Mouse (Mus musculus) intestine, postnatal 0 days (tissue): ENCODE data around the gene Cd6. TPM values are rescaled to one million over a fixed set of nuclear protein-coding genes. Genes with fewer than 3 reads are reported as not detected.

ENCODE experiments used
- ATAC-seq: fragments of 200-750 bp; cut with Nextera tagmentation; 2 replicates; pipeline ENCODE4 v1.8.0; 2017; ENCODE audit warnings: mild to moderate bottlenecking, moderate TSS enrichment, moderate library complexity
- H3K27ac ChIP-seq: fragments of 300-500 bp; sonication (generic); 2 replicates; pipeline ENCODE4 v1.5.1; 2014; ENCODE audit warnings: mild to moderate bottlenecking, low read depth, low read length, moderate library complexity
- H3K27me3 ChIP-seq: fragments of 300-500 bp; sonication (generic); replicated peaks from 2 replicates; pipeline ENCODE4 v1.6.1; 2014; ENCODE audit warnings: low read length, mixed read lengths; ENCODE audit not compliant: control insufficient read depth, insufficient read depth
- H3K36me3 ChIP-seq: fragments of 300-500 bp; sonication (generic); 2 replicates; pipeline ENCODE4 v1.6.1; 2014; ENCODE audit warnings: mild to moderate bottlenecking, moderate library complexity; ENCODE audit not compliant: control insufficient read depth, insufficient read depth
- H3K4me1 ChIP-seq: fragments of 300-500 bp; sonication (generic); replicated peaks from 2 replicates; pipeline ENCODE4 v1.6.1; 2014; ENCODE audit warnings: antibody characterized with exemption, low read length, mixed read lengths; ENCODE audit not compliant: control insufficient read depth, insufficient read depth
- H3K4me2 ChIP-seq: fragments of 300-500 bp; sonication (generic); replicated peaks from 2 replicates; pipeline ENCODE4 v1.6.1; 2014; ENCODE audit warnings: low read depth, mild to moderate bottlenecking, moderate library complexity
- H3K4me3 ChIP-seq: fragments of 300-500 bp; sonication (generic); 2 replicates; pipeline ENCODE4 v1.5.1; 2014; ENCODE audit warnings: low read depth, low read length
- H3K9ac ChIP-seq: fragments of 300-500 bp; sonication (generic); 2 replicates; pipeline ENCODE4 v1.6.1; 2014; ENCODE audit warnings: mild to moderate bottlenecking, low read depth, low read length
- H3K9me3 ChIP-seq: fragments of 300-500 bp; sonication (generic); 2 replicates; pipeline ENCODE4 v1.6.1; 2016; ENCODE audit warnings: mixed run types; ENCODE audit not compliant: control insufficient read depth
- CTCF ChIP-seq: sonication (generic); IDR thresholded peaks from 2 replicates; pipeline ENCODE4 v1.5.1; 2016; ENCODE audit warnings: low read depth, mild to moderate bottlenecking, control low read depth, antibody characterized with exemption, moderate library complexity
- WGBS: fragments of 180-500 bp; shearing (Covaris S2); extraction: QIAGEN DNeasy Blood & Tissue Kit; methylation state at CpG from one replicate; pipeline ENCODE4 v1.1.7; 2014; 5-methylcytosine and 5-hydroxymethylcytosine counted together
- polyA plus RNA-seq: library from polyadenylated mRNA; unstranded; fragments of >200 nt; fragmentation: Nextera tagmentation; extraction: Ambion mirVana; gene quantifications from 2 replicates; pipeline ENCODE4 v1.2.1, GENCODE M21; 2015

Cd6 gene
- polyA plus RNA-seq, 1 experiment from 2014 or later = 0.05 TPM

DNA sequence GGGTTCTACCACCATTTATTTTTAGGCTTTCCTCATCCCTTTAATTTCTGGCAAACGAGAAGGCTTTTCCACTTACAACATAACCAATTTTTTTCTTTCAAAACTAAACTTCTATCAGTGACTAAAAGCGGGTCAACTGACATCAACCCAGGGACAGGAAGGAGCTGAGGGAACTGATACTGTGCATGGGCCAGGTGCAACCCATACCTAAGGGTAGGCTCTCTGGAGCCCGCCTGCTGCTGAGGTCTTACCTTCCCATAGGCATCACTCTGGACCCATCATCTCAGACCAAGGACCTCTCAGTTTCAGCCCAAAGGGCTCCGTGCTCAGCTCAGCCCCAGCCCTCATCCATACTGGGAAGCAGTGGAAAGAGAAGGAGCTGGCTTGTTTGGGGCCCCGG, 1.5 kb downstream of the Cd6 start:
- H3K4me3 ChIP-seq = no peak overlapping the region
- no peak for ATAC-seq
- WGBS = 89% methylated on average over 5 of the region's 5 CpGs

DNA sequence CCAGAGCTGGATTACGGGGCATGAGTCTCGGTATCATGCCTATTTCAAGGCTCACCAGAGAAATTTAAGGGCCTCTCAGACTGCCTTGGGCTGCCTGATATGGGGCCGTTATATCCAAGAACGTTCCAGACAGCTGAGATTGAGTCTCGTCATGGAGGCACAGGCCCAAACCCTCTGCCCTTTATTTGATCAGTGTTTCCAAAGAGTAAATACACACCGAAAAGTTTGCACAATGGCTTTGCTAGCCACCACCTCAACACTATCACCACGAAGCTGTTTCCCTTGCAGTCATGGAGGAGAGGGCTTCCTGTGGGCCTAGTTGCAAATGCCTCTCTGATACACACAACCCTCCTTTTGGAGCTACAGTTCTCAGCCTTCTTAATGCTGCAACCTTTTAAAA, 5.8 kb downstream of the Cd6 start:
- H3K4me1 ChIP-seq = no peaks in the 10 kb centered on the region
- 63% methylated on average over 7 of the region's 7 CpGs for WGBS
- H3K9me3 ChIP-seq = no peaks in the 10 kb centered on the region
- ATAC-seq = no peak
- no peak for TF ChIP-seq CTCF
- H3K4me2 ChIP-seq = no peak overlapping the region
- H3K27ac ChIP-seq = no peak overlapping the region
- no peak overlapping the region for H3K4me3 ChIP-seq
- H3K36me3 ChIP-seq = no peaks in the 10 kb centered on the region
- no peaks in the 10 kb centered on the region for H3K27me3 ChIP-seq
- H3K9ac ChIP-seq = no peak overlapping the region

More for the DNA sequence above, 1.5 kb downstream of the Cd6 start:
- H3K4me2 ChIP-seq = no peak overlapping the region
- H3K36me3 ChIP-seq = no peaks in the 10 kb centered on the region
- H3K4me1 ChIP-seq = no peaks in the 10 kb centered on the region
- H3K27ac ChIP-seq = no peak overlapping the region
- H3K27me3 ChIP-seq = no peaks in the 10 kb centered on the region
- no peak for TF ChIP-seq CTCF
- H3K9ac ChIP-seq = no peak overlapping the region
- H3K9me3 ChIP-seq = no peaks in the 10 kb centered on the region

DNA sequence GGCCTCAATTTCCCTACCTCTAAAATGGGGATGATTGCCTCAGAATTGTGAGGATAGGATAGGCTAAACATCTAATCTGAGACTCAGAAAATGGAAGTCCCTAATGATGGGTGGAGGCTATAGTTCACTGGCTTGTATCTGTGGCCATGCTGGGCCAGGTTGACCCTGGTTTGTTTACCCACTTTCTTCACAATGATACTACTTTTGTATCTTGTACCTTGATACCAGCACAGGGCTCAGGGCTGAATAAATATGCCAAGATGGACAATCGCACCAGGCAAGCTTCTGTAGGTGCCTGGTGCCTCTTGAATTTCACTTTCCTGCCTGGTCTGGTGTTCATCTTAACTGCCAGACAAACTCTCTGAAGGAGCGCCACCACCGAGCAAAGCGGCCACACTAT, 7.3 kb downstream of the Cd6 start:
- H3K4me1 ChIP-seq = 0 out of 2 replicates have a peak, but pooled peaks cover 3% of the 10 kb centered on the region
- WGBS = 93% methylated on average over 4 of the region's 4 CpGs
- TF ChIP-seq CTCF = no peak
- no peak overlapping the region for H3K9ac ChIP-seq
- no peaks in the 10 kb centered on the region for H3K9me3 ChIP-seq
- ATAC-seq = no peak
- H3K4me3 ChIP-seq = no peak overlapping the region
- no peak overlapping the region for H3K4me2 ChIP-seq
- H3K27me3 ChIP-seq = no peaks in the 10 kb centered on the region
- H3K36me3 ChIP-seq = no peaks in the 10 kb centered on the region
- H3K27ac ChIP-seq = no peak overlapping the region

DNA sequence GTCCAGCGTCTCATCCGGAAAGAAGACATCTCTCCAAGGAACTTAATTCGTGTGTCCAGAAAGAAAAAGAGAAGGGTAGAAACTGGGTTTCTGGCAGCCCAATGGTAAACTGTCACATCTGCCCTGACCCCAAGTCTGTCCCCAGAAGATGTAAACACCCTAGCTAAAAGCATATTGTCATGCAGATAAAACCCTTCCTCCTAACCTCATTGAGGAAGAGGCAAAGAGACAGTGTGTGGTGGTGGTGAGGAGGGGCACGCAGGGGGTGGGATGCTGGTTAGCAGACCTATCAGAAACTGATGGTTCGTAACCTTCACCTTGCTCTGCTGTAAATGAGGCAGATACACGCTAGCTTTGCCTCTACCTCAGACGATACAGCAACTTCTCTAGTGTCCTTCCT, 8.5 kb downstream of the Cd6 start:
- ATAC-seq = no peak
- H3K4me2 ChIP-seq = no peak overlapping the region
- 0 out of 2 replicates have a peak, but pooled peaks cover 3% of the 10 kb centered on the region for H3K4me1 ChIP-seq
- no peak for TF ChIP-seq CTCF
- no peaks in the 10 kb centered on the region for H3K27me3 ChIP-seq
- no peaks in the 10 kb centered on the region for H3K36me3 ChIP-seq
- no peak overlapping the region for H3K27ac ChIP-seq
- H3K9ac ChIP-seq = no peak overlapping the region
- WGBS = 75% methylated on average over 7 of the region's 7 CpGs
- H3K9me3 ChIP-seq = no peaks in the 10 kb centered on the region
- H3K4me3 ChIP-seq = no peak overlapping the region

DNA sequence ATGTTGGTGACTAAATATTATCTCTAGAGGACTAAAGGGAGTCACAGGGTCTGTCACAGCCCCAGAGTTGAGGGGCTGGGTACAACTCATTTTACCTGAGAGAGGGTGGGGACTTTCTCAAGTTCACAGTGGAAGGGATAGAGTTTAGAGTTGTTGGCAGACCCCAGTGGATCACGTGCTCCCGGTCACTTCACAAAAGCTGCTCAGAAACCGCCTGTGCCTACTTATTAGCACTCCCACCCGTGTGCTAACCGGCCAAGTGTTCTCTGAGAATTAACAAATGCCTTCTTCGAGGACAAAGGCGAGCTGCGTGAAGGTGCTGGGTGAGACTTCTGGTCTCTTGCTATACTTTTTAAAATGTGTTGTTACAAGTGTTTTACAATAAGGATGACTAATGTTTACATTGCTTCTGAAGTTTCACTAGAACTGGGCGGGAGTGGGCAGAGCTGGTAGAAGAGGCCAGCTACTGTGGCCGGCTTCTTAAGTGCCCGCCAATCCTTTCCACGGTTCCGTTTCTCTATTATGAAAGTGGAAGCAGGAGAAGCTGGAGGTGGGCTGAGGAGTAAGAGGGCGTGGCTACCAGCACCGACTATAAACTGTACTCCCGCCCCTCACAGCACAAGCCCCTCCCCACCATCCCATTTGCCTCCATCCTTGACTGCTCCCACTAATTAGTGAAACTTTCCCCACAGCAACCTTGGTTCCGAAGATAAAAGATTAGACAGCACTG, 11.5 kb downstream of the Cd6 start:
- Histone ChIP-seq H3K4me1 (0 out of 2 replicates have a peak, but pooled peaks cover 3% of the 10 kb centered on the region), H3K9ac (peak overlapping the region; percentile 17; the same call in 1 of the 2 replicates), H3K4me2 (peak overlapping the region; percentile 57), H3K27ac (no peak overlapping the region), H3K4me3 (peak overlapping the region; percentile 22), H3K36me3 (no peaks in the 10 kb centered on the region), H3K9me3 (no peaks in the 10 kb centered on the region), H3K27me3 (no peaks in the 10 kb centered on the region)
- ATAC-seq = peak; percentile 59; the same call in 1 of the 2 replicates
- WGBS = 21% methylated on average over 17 of the region's 17 CpGs
- TF ChIP-seq CTCF = no peak

DNA sequence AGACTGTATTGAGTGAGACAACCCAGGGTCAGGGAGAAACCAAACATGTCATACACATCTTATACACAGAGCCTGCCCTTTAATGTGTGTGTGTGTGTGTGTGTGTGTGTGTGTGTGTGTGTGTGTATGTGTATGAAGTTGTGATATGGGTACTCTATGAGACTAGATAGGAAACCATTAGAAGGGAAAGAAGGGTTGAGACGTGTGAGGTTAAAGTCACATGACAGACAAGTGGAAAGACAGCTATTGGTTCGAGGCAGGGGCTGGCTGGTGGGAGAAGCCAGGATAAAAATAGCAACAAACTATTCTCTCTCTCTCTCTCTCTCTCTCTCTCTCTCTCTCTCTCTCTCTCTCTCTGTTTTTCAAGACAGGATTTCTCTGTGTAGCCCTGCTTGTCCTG, 13.4 kb downstream of the Cd6 start:
- Histone ChIP-seq H3K4me3 (no peak overlapping the region), H3K27me3 (no peaks in the 10 kb centered on the region), H3K4me2 (no peak overlapping the region), H3K4me1 (0 out of 2 replicates have a peak, but pooled peaks cover 3% of the 10 kb centered on the region), H3K27ac (no peak overlapping the region), H3K9ac (no peak overlapping the region), H3K9me3 (no peaks in the 10 kb centered on the region), H3K36me3 (no peaks in the 10 kb centered on the region)
- WGBS = 67% methylated on average over 2 of the region's 2 CpGs
- no peak for TF ChIP-seq CTCF
- ATAC-seq = no peak
